Mouse (Mus musculus) frontal cortex, postnatal 25 days (tissue): Measurements from ENCODE around the gene Kank2.
A peak's percentile ranks its signal among the peaks of the same experiment; 100 is the strongest.

ENCODE experiments used
- DNase-seq, 2 experiments: peaks; one replicate each; pipeline ENCODE4 v3.0.0; 2022; ENCODE audit warnings: low spot score in 2 of 2

Kank2 gene

DNA sequence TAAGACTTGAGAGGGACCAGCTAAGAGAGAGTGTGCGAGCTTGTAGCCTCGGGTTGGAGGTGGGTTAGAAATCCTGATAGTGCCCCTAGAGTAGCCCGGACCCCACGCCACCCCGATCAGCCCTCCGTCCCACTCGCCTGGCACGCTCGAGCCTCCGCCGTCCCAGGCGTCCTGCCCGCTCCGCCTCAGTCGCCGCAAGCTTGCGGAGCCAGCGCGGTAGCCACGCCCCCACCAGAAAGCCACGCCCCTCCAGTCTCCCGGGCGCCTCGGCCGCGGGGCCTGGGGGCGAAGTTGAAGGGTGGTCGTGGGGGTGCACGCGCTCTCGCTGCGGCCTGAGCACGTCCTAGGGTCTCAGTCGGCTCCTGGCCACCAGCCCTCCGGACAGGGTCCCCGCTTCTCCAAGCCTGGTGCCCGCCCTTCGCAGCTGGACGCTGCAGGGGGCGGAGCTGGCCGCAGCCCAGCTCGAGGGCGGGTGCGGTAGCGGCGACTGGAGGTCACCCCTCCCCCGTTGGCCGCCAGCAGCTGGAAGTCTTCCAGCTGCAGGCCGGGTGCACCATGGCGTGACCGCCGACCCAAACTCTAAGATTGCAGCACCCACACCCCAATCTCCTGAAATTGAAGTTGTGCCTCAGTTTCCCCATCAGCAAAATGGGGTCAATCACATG is at the start of gene Kank2:
Kank2 (minus strand) TSS at position 400 of the 665 bp plus-strand sequence.
- peak; percentile 48 to 59 for DNase-seq

DNA sequence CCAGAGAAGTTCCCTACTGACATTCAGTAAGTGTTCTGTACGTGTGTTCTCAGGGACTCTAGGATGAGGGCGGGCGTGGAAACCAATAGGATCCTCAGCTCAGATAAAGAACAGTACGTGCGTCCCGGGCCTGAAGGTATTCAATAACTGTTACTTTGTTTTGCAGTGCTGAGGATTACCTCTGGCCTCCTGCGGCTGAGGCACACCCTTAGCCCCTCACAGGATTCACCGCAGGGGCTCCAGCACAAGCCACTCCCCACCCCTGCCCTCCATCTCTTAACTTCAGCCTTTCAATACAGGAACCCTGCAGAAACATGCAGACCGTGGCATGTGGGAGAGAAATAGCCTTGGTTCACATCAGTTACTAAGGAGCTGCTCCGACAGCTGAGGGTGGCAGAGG is 49.4 kb upstream of the Kank2 start:
- DNase-seq: no peak

DNA sequence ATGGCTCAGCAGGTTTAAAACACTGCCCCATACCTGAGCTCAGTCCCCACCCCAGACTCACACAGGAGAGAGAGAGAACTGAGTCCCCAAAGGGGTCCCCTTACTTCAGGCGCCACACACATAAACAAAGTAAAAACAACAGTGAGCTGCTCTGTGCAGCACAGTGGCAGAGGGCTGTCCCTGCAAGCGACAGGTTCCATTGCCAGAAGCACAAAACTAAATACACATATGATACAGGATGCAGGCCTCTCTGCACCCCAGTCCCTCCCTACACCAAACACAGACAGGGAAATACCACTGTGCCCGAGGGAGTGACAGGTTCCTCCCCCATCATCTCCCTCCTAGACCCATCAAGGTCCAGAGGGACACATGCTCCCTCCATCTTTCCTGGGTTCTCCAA is 48.9 kb upstream of the Kank2 start:
- DNase-seq: no peak

DNA sequence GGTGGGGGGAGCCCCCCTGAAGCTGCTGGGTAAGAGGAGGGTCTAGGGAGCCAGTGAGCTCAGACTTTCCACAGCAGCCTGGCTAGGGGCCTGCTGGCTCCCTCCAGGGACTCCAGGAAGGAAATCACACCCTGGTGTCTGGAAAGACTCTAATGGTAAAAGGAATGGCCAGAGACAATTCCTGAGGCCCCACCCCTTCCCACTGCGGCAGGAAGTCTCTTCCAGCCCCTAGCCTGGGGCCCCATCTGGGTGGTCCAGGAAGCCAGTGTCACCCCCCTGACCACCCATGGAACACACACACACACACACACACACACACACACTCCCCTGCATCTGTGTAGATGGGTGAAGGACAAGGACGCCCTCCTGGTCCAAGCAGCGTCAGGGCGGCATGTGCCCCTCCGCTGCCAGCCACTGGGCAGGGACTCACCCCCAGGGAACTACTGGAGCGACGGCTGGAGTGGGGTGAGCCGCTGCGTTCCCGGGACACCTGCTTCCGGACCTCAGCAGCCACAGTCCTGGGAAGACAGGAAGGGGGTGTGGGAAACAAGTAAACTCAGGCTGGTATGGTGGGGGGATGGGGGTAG is 48.3 kb upstream of the Kank2 start:
- no peak for DNase-seq

DNA sequence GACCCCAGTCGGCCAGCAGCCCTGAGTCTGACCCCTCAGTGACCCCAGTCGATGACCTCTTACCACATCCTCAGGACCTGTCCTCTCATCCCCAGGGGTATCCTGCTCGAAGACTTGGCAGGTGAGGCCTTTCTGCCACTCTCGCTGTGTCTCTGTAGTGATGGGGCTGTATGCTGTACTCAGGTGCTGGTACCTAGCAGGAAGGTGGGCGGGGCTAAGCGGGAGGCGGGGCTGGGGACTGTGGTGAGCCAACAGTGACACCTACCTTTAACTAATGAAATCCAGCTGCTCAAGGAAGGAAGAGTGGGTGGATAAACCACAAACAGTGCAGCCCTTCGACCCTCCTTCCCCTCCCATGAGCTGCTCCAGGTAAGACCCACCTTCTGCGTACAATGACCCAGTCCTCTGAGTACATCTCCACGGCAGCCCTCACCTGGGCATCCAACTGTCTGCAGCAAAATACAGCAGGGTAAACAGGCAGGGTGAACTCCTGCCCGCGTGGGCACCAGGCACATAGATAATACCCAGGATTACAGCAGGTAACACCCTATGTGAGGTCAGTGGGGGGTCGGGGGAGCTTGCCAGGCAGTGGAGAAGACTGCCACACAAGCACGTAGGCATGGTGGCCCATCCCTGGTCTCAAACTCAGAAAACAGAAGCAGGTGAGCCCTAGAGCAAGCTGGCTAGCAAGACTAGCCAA is 47.0 kb upstream of the Kank2 start:
- DNase-seq: no peak

DNA sequence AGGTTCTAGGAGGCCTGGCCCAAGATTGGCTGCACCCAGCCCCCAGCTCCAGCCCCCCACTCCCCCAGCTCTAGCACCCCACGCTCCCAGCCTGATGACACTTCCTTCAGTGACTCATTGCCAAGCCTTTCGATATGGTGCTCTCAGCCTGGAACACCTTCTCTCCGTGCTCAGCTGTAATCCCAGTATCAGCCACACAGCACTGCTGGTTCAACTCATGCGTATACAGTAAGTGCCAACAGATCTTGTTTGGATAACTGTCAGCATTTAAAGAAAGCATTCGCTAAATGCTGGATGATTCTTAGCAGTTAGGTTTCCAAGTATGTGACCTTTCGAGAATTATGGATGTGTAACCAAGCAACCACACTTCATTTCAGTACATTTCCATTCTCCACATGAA is 44.5 kb upstream of the Kank2 start:
- no peak for DNase-seq

DNA sequence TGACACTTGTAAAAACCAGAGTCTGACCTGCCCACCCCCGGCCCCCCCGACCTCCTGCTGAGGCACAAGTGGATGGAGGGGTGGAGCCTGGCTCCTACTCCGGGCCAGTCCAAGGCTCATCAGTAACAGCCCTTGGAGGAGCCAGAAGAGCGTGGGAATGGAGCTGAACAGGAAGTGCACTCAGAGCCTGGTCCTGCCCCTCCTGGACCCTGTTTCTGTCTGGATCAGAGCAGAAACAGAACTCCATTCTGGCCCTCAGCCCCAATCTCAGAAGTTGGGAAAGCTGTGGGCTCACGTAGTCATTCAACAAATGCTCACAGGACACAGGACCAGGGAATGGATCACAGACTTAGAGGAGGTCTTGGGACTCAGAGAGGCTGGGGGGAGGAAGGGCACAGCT is 43.8 kb upstream of the Kank2 start:
- no peak for DNase-seq

DNA sequence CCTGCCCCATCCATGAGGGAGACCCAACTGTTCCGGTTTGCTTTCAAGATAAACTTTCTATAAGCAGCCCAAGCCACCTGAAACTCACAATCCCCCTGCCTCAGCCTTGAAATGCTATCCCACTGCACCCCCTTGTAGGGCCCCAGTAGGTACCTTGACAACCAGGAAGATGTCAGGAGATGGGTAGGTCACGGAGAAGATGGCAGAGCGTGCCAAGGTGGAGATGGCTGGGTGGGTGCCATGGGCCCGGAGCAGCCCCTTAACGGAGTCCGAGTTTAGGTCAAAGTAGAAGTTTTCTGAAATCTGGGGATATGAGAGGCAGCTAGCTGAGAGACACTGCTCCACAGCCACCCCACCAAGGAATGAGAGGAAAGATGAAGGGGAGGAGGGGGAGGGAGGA is 42.8 kb upstream of the Kank2 start:
- DNase-seq: no peak

DNA sequence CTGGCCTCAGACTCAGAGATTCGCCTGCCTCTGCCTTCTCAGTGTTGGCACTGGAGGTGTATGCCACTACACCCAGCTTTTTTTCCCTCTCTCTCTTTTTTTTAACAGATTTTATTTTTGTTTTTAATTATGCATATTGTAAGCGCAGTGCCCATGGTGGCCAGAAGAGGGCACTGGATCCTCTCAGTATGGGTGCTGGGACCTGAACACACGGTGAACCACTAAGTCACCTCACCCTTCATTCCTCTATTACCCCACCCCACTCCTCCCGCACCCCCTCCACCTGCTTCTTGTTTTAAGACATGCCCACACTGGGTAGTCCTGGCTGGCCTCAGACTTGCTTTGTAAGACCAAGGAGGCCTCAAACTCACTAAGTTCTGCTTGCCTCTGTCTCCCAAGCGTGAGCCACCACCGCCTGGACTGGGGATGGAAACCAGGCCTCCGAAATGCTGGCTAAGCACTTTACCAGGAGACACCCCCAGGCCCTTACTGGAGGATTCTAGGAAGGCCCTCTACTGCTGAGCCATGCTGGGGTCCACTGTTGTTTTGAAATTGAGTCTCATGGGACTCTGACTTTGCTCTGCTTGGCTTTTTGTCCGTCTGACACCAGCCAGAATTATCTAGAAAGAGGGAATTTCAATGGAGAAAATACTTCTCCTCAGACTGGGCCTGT is 41.7 kb upstream of the Kank2 start:
- DNase-seq: peak in 1 of 2 experiments; percentile 29

DNA sequence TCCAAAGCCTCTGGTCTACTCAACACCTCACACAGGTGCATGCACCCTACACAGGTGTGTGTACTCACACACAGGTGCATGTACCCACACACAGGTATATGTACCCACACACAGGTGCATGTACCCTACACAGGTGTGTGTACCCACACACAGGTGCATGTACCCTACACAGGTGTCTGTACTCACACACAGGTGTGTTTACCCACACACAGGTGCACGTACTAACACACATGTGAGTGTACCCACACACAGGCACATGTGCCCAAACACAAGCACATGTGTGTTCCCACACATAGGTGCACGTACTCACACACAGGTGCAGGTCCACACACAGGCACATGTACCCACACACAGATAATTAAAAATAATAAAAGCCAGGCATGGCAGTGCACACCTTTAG is 39.1 kb upstream of the Kank2 start:
- DNase-seq: no peak

DNA sequence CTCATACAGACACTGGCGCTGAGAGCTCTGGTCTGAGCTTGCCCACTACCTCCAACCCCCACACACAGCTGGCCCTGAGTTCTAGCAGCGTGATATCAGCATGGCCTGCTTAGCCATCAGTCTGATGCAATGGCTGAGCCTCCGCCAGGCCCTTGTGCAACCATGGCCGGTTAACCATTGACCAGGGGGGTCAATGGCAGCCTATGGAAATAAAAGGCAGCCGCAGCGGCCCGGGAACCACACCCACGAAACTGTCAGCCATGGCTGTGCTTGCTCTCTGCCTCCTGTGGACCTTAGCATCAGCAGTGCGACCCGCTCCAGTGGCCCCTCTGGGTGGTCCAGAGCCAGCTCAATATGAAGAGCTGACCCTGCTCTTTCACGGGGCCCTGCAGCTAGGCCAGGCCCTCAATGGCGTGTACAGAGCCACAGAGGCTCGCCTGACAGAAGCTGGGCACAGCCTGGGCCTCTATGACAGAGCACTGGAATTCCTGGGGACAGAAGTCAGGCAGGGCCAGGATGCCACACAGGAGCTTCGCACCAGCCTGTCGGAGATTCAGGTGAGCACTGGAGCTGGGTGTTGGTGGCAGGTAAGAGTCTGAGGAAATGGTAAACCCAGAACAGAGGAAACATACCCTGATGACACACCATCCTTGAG is 36.8 kb upstream of the Kank2 start, which contains the start of gene Angptl8:
Angptl8 (plus strand) TSS at position 253 of the 655 bp plus-strand sequence.
- no peak for DNase-seq

DNA sequence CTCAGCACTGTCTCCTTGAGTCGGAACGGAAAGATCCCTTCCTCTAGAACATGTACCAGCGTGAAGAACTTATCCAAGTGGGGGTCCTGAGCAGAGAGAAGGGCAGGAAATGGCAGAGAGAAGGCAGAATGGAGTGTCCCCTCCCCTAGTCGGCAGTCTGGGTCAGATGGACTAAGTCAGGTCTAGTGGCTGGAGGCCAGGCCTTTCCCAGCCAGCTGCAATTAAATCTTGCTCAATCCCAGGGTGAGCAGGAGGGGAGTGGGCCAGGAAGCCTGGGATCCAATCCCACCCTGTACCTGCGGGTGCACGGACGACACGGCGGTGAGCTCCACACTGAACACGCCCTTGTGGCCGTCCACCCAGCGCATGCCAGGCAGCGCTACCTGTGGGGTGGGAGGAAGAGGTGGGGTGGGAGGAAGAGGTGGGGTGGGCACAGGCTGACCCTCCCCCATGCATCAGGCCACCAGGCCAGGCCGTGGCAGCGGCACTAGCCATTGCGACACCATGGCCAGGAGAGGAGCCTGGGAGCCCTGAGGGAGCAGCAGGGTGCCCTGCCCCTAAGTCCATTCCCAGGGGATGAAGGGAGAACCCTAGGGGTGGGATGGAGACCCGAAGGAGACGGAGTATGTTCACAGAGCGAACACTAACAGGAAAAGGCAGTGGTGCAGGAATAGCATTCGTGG is 33.2 kb upstream of the Kank2 start:
- DNase-seq: no peak

DNA sequence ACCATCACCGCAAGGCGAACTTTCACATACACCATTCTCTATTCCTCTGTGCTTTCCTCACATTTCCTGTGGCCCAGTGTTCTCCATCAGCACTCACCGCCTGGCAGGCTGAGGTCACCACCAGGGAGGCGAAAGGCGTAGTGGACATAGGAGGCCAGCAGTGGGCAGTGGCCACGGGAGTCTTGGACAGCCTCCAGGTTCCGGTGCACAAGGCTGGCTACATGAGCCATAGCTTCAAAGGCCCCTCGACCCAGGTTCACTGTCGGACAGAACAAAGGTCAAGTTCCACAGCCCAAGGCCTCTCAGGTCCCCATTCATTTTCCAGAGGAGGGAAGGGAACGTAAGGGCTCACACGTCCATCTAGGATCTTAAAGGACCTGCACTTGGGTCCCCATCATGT is 32.4 kb upstream of the Kank2 start:
- DNase-seq: no peak

DNA sequence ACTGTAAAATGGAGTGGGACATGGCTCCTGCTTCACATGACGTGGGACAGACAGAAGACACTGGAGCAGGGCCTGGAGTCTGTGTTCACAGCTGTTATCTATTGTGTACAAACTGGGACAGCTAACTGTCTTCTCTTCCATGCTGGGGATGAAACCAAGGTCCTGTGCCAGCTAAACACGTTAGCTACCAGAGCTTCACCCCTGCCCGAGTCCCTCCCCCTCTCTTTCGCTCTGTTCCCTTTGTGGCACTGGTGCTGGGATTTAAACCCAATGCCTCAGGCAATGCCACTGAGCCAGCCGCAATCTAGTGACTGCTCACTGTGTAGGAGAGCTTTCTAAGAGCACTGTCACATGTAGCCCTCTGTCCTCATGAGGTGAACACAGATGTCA is 31.9 kb upstream of the Kank2 start:
- no peak for DNase-seq

DNA sequence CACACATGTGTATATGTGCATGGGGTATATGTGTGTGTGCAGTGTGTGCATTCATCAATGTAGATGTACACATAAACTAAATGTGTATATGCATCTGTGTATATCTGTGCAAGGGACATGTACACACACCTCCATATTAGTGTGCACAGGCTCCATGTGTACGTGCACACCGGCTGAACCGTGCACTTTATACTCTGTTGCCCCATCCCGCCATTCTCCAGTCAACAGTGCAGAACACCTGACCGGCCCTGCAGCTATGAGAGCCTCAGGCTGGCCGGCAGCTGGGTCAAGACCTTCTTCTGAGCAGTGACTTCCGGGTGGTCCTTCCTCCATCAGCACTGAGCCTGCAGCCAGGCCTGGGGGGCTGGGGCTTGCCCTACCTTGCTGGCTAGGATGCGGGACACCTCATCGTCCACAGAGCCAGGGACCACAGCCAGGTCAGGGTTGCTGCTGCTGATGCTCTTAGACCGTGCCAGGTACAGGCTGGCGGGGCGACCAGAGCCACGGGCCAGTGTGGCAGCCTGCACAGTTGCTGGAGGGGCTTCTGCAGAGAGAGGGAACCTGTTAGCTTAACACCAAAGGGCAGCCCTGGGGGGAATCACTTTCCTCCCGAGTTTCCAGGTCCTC is 31.4 kb upstream of the Kank2 start:
- DNase-seq: no peak

DNA sequence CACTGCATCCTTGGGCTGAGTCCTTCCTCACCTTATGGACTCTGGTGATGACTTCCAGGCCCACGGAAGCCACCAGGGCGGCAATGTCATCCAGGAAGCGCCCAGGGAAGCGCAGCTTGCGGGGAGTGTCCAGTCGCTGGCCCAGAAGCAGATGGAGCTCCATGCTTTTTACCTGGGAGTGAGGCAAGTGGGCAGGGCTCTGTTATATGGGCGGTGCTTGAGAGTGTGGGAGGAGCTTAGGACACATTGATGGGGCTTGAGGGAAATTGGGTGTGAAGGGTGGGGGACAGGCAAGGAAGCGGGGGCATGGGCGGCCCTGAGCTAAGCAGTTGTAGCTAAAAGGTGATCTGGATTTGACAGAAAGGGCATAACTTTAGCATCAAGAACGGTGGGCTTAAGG is 25.8 kb upstream of the Kank2 start:
- no peak for DNase-seq

DNA sequence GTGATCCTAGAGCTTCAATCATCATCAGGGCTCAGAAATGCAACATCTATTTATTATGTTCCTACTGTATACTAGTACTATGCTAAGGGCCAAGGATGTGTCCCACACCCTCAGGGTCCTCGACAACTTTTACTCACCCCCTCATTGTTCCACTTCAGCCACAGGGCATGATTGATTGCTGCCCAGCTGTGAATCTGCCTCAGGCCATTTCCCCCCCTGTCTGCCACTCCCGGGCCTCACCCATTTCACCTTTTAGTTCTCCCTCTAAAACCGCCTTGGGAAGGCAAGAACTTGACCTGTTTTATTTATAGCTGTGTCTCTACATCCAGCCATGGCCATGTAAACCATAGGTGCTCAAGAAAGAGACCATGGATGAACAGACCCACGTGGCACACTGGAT is 25.4 kb upstream of the Kank2 start:
- no peak for DNase-seq

DNA sequence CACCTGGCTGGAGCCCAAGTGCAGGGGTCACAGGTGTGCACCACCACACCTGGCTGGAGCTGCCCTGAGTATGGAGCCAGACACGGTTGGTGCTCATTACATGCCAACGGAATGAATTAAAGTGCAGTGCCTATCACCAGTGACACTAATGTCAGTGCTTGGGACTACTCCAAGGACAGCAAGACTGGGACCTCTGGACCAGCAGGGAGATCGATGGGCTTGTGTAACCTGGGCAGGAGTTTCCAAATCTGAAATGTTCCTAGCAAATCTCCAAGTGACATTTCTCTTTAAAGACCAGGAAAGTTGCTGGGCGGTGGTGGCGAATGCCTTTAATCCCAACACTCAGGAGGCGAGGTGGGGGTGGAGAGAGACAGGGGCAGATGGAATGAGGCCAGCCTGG is 24.1 kb upstream of the Kank2 start:
- no peak for DNase-seq

DNA sequence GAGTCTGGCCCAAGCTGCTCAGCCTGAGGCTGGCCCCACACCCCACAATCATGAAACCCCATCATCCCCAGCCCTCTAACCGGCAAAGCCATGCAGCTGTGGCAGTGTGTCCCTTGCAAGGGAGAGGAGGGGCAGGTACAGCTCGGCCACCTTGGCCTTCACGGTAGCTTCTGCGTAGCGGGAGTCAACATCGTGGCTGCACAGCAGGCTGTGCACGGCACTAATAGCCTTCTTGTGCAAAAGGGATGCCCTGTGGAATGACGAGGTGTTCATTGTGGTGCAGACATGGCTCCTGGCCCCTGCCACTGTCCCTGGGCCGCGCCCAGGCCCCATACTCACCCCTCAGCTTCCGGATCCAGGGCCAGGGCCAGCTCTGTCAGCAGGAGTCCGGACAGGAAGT is 21.6 kb upstream of the Kank2 start:
- DNase-seq: no peak

DNA sequence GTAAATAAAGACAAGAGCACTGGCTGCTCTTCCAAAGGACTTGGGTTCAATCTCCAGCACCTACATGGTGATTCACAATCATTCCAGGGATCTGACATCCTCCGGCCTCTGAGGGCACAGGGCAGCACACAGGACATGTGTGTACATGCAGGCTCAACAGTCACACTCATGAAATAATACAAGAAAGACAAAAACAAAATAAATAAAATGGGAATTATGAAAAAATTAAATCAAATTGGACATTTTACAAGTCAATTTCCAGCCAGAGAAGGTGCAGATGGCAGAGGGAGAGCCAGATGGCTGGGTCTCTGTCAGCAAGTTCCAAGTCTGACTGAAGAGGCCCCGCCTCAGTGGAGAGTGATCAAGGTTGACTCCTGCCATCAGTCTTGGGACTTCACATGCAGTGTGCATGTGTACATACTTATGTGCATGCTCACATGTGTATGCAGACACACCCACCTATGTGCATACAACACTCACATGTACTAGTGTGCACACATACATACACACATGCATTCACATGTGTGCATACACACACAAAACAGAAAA is 20.7 kb upstream of the Kank2 start:
- no peak for DNase-seq

DNA sequence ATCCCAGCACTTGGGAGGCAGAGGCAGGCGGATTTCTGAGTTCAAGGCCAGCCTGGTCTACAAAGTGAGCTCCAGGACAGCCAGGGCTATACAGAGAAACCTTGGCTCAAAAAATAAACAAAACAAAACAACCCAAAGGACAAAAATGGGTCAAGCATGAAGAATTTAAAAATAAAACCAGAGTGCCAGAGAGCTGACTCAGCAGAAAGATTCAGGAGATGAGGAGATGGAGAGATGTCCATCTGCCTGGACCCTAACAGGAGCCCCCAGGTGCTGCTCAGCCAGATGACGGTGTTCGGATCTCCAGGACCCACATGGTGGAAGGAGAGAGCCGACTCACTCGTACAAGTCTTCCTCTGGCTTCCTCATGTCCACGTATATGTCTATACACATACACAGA is 20.0 kb upstream of the Kank2 start:
- no peak for DNase-seq
